Mouse (Mus musculus) forebrain, embryonic 11.5 days (tissue): ENCODE measurements around the gene Ddx27. TPM values are rescaled to one million over a fixed set of nuclear protein-coding genes. Genes with fewer than 3 reads are reported as not detected.
A peak's percentile ranks its signal among the peaks of the same experiment; 100 is the strongest.

Experiments
- ATAC-seq: fragments of 200-750 bp; cut with Nextera tagmentation; replicated peaks from 2 replicates; pipeline ENCODE4 v1.8.0; 2017; ENCODE audit warnings: moderate TSS enrichment; ENCODE audit not compliant: low FRiP score
- DNase-seq: peaks from one replicate; pipeline ENCODE4 v3.0.0-alpha.2; 2017; ENCODE audit warnings: low spot score
- H3K27ac ChIP-seq: fragments of 300-500 bp; sonication (generic); 2 replicates; pipeline ENCODE4 v1.5.1; 2014; ENCODE audit warnings: low read depth, low read length
- H3K27me3 ChIP-seq: fragments of 300-500 bp; sonication (generic); 2 replicates; pipeline ENCODE4 v1.6.1; 2014; ENCODE audit warnings: mild to moderate bottlenecking, low read length, mixed read lengths; ENCODE audit not compliant: control insufficient read depth, insufficient read depth
- H3K36me3 ChIP-seq: fragments of 300-500 bp; sonication (generic); 2 replicates; pipeline ENCODE4 v1.6.1; 2014; ENCODE audit warnings: mild to moderate bottlenecking, low read length, moderate library complexity, mixed read lengths; ENCODE audit not compliant: control insufficient read depth, insufficient read depth
- H3K4me1 ChIP-seq: fragments of 300-500 bp; sonication (generic); replicated peaks from 2 replicates; pipeline ENCODE4 v1.6.1; 2014; ENCODE audit warnings: low read length, mixed read lengths; ENCODE audit not compliant: control insufficient read depth, insufficient read depth
- H3K4me2 ChIP-seq: fragments of 300-500 bp; sonication (generic); 2 replicates; pipeline ENCODE4 v1.6.1; 2014; ENCODE audit warnings: low read depth, mild to moderate bottlenecking, low read length, moderate library complexity, mixed read lengths; ENCODE audit not compliant: severe bottlenecking
- H3K4me3 ChIP-seq: fragments of 300-500 bp; sonication (generic); 2 replicates; pipeline ENCODE4 v1.5.1; 2014; ENCODE audit warnings: low read depth, low read length
- H3K9ac ChIP-seq: fragments of 300-500 bp; sonication (generic); 2 replicates; pipeline ENCODE4 v1.6.1; 2014; ENCODE audit warnings: low read length
- H3K9me3 ChIP-seq: fragments of 300-500 bp; sonication (generic); 2 replicates; pipeline ENCODE4 v1.6.1; 2016; ENCODE audit warnings: low read length, mixed read lengths; ENCODE audit not compliant: control insufficient read depth
- WGBS: fragments of 180-500 bp; shearing (Covaris S2); extraction: QIAGEN DNeasy Blood & Tissue Kit; methylation state at CpG from one replicate; pipeline ENCODE4 v1.1.7; 2014; 5-methylcytosine and 5-hydroxymethylcytosine counted together
- polyA plus RNA-seq: library from polyadenylated mRNA; unstranded; fragments of >200 nt; fragmentation: Nextera tagmentation; extraction: Ambion mirVana; gene quantifications from 2 replicates; pipeline ENCODE4 v1.2.1, GENCODE M21; 2014

Gene Ddx27
- polyA plus RNA-seq, 1 experiment from 2014 or later, result 60.3 TPM

DNA sequence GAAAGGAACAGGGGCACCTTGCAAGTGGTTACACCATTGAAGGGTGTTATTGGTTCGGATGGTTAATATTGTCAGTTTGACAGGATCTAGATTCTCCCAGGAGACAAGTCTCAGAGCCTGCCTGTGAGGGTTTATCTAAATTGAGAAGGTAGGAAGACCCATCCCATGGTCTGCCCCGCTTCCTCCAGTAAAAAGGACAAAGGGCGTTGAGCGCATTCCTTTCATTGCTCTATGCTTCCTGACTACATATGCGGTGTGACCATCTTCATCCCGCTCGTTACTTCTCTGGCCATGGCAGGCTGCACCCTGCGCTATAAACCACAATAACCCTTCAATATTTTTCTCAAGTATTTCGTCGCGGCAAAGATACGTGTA, 56.3 kb downstream of the Ddx27 start:
- Histone ChIP-seq H3K4me1 (no peaks in the 10 kb centered on the region; the same call in 1 of the 2 replicates), H3K27me3 (no peaks in the 10 kb centered on the region), H3K4me2 (peak overlapping the region; percentile 70), H3K27ac (no peak overlapping the region), H3K4me3 (peak overlapping the region; percentile 39), H3K36me3 (no peaks in the 10 kb centered on the region), H3K9me3 (no peaks in the 10 kb centered on the region), H3K9ac (peak overlapping the region; percentile 62)
- ATAC-seq (0 out of 2 replicates have a peak, but pooled peaks have one; percentile 1), DNase-seq (no peak)
- WGBS, result 19% methylated on average over 12 of the region's 12 CpGs

DNA sequence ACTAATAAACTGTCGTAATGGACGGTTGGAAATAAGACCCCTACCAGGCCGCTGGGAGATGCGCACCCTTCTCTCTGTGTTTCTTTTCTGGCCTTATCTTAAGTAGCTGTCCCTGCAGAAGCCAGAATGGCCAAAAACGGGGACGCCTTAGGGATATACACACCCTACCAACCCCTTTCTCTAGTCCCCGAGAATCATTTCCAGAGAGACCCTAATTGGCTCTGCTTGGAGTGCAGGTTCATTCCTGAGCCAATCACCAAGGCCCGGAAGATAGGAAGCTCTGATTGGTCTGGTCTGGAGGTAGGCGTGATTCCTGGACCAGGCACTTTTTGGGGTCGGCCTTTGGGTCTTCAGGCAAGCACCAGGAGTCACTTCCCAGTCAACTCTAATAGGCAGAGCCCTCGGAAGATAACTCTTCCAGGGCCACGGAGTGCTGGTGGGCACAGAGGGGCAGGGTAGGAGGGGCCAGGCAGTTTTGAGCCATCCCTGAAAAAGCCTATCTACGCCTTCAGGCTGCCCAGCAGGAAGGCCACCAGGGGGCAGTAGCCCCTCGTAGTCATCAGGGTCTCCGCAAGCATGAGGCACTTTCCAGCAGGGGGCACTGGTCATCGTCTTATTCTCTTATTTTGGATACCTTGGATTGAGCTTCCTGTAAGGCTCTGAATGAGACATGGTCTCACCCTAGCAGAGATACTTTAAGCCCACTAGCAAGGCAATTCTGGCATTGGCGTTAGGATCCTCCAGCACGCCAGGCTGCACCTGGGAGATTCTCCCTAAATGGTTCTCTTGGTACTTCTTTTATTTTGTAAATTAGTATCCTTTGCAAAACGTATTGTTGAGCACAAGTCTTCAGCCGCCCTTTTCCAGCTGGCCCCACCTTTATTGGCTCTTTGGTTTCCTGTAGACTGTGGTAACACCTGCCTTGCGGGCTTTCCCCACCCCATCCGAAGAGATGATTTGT, 56.9 kb downstream of the Ddx27 start:
- H3K4me2 ChIP-seq, result peak overlapping the region; percentile 70
- no peaks in the 10 kb centered on the region for H3K27me3 ChIP-seq

DNA sequence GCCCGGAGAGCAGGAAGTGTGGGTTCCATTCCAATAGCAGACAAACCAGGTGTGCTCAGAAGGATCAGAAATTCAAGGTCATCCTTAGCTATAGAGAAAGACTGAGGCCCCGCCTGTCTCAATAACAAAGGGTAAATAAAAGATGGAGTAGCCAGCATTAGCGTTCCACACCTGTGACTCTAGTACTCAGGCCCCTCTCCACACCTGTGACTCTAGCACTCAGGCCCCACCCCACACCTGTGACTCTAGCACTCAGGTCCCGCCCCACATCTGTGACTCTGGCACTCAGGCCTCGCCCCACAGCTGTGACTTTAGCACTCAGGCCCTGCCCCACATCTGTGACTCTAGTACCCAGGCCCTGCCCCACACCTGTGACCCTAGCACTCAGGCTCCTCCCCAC, 59.6 kb downstream of the Ddx27 start:
- ATAC-seq (no peak), DNase-seq (no peak)
- H3K9me3 ChIP-seq, result no peaks in the 10 kb centered on the region
- no peaks in the 10 kb centered on the region for H3K36me3 ChIP-seq
- 92% methylated on average over 5 of the region's 5 CpGs for WGBS
- no peak overlapping the region for H3K4me2 ChIP-seq
- no peak overlapping the region for H3K4me3 ChIP-seq
- no peak overlapping the region for H3K9ac ChIP-seq
- no peak overlapping the region for H3K27ac ChIP-seq
- H3K4me1 ChIP-seq, result no peaks in the 10 kb centered on the region; the same call in none of the 2 replicates
- H3K27me3 ChIP-seq, result no peaks in the 10 kb centered on the region

More for the DNA sequence above, 56.9 kb downstream of the Ddx27 start:
- peak; percentile 93 for ATAC-seq
- peak overlapping the region; percentile 62 for H3K9ac ChIP-seq
- H3K4me1 ChIP-seq, result no peaks in the 10 kb centered on the region; the same call in 1 of the 2 replicates
- peak overlapping the region; percentile 39 for H3K4me3 ChIP-seq
- H3K27ac ChIP-seq, result 0 out of 2 replicates have a peak overlapping the region, but pooled peaks have one; percentile 8
- H3K9me3 ChIP-seq, result no peaks in the 10 kb centered on the region
- WGBS, result 7% methylated on average over 22 of the region's 22 CpGs
- no peaks in the 10 kb centered on the region for H3K36me3 ChIP-seq
- peak; percentile 97 for DNase-seq

DNA sequence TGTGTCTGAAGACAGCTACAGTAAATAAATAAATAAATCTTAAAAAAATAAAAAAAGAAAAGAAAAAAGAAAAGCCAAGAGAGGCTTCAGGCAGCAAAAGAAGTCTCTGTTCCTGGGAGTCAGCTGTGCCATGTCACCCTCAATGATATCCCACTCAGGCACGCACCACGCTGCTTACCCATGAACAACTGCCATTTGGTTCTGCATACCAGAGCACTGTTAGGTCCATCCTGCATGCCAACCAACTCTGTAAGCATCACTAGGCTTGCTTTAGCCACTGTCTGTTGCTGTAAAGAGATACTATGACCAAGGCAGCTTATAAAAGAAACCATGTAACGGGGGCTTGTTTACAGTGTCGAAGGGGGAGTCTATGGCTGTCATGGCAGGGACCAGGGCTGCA, 61.4 kb downstream of the Ddx27 start:
- H3K4me2 ChIP-seq, result no peak overlapping the region
- H3K4me3 ChIP-seq, result no peak overlapping the region
- no peak overlapping the region for H3K9ac ChIP-seq
- no peaks in the 10 kb centered on the region for H3K9me3 ChIP-seq
- ATAC-seq (no peak), DNase-seq (no peak)
- WGBS, result 95% methylated on average over 4 of the region's 4 CpGs
- H3K4me1 ChIP-seq, result no peaks in the 10 kb centered on the region; the same call in none of the 2 replicates
- H3K27ac ChIP-seq, result no peak overlapping the region
- H3K27me3 ChIP-seq, result no peaks in the 10 kb centered on the region
- H3K36me3 ChIP-seq, result no peaks in the 10 kb centered on the region

DNA sequence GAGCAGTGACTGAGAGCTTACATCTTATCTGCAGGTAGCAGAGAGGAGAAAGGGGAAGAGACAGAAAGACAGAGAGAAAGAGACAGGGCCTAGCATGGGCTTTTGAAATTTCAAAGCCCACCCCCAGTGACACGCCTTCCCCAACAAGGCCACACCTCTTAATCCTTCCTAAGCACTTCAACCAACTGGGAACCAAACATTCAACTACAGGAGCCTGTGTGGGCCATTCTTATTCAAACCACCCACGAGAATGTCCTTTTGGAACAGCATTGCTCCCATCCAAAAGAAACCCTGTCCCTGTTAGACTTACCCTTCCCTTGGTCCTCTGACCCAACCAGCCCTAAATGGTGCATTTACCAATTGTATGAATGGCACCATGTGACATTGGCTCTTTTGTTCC, 61.8 kb downstream of the Ddx27 start:
- ATAC-seq (no peak), DNase-seq (no peak)
- no peak overlapping the region for H3K4me3 ChIP-seq
- no peaks in the 10 kb centered on the region for H3K36me3 ChIP-seq
- H3K27ac ChIP-seq, result no peak overlapping the region
- no peak overlapping the region for H3K9ac ChIP-seq
- H3K4me2 ChIP-seq, result no peak overlapping the region
- H3K27me3 ChIP-seq, result no peaks in the 10 kb centered on the region
- no peaks in the 10 kb centered on the region; the same call in 1 of the 2 replicates for H3K4me1 ChIP-seq
- WGBS, result 82% methylated on average over 2 of the region's 2 CpGs
- H3K9me3 ChIP-seq, result no peaks in the 10 kb centered on the region

DNA sequence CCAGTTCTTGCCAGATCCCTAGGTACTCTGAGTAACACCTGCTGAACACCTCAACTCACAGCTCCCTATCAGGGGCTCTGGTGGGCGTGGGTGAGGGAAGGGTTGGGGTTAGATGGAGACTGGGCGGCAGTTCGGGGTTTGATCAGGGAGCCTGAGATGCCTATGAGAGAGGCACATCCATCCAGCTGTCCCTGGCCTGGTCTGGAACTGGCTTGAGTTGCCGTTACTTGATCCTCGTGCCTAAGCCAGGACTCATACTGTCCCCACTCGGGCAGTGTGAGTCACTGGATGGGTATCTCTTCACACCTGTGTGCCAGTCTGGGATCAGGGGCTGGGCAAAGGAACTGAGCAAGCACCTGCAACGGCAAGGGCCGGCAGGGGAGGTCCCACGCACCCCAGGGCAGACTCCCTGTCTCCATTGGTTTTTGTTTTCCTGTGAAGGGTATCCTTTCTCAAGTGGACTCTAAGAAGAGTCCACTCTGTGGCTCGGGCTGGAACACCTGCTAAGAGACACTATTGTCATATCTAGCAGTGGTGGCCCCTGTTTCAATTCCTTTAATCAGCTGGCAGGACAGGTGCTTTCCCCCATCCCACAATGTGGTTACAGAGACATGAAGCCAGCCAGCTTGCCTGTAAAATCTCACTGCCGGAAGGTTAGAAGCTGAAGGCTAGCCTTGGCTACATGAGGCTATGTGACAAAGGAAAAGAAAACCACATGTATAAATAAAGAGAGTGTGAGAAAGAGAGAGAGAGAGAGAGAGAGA, 62.4 kb downstream of the Ddx27 start:
- no peak overlapping the region for H3K4me2 ChIP-seq
- H3K27me3 ChIP-seq, result no peaks in the 10 kb centered on the region
- 86% methylated on average over 11 of the region's 11 CpGs for WGBS
- no peak overlapping the region for H3K27ac ChIP-seq
- H3K4me3 ChIP-seq, result no peak overlapping the region
- no peak overlapping the region for H3K9ac ChIP-seq
- no peaks in the 10 kb centered on the region for H3K36me3 ChIP-seq
- DNase-seq (no peak), ATAC-seq (no peak)
- no peaks in the 10 kb centered on the region for H3K9me3 ChIP-seq
- H3K4me1 ChIP-seq, result no peaks in the 10 kb centered on the region; the same call in 1 of the 2 replicates

DNA sequence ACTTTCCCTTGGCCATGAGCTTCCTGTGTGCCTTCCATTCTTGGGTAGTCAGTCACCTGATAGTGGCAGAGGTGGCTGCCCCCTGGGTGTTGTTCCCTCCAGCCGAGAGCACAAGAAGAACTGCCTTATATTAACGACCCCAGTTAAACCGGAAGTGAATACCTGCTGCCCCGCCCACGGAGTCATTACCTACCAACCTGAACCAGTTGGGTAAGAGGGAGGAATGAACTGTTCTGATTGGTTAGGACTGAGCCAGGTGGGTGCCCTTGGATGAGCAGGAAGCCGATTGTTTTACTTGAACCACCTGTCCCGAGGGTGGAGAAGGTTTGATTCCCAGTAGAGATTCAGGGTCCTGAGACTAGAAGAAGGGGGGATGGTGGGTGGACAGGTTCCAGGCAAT, 63.5 kb downstream of the Ddx27 start:
- ATAC-seq (no peak), DNase-seq (no peak)
- H3K4me3 ChIP-seq, result no peak overlapping the region
- no peak overlapping the region for H3K4me2 ChIP-seq
- no peak overlapping the region for H3K27ac ChIP-seq
- no peaks in the 10 kb centered on the region for H3K9me3 ChIP-seq
- no peaks in the 10 kb centered on the region for H3K27me3 ChIP-seq
- whole genome bisulfite sequencing, result 51% methylated on average over 7 of the region's 7 CpGs
- H3K4me1 ChIP-seq, result no peaks in the 10 kb centered on the region; the same call in 1 of the 2 replicates
- no peaks in the 10 kb centered on the region for H3K36me3 ChIP-seq
- no peak overlapping the region for H3K9ac ChIP-seq

DNA sequence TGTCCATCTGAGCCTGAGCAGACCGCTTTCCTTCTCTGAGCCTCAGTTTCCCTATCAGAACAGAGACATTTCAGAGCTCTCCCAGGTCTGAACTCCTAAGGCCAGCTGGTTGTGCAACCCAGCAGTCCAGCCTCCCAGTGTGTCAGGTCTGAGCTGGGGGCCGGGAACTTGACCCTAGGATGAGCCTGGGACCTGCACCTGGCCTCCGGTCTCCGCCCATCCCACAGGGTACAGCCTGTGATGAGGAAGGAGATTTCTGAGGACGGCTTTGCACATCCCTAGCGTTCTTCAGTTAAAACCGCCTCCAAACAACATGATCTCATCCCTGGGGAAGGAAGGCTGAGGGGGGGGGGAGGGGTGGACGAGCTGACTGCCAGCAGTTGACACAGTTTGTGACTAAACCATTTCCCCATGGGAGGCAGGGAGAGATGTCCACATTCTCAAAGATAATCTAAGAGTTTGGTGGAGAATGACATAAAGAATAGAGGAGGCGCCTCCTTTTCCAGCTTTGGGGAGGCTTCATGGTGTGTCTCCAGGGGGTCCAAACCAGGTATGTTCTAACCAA, 64.0 kb downstream of the Ddx27 start:
- Histone ChIP-seq H3K4me3 (no peak overlapping the region), H3K4me1 (no peaks in the 10 kb centered on the region; the same call in 1 of the 2 replicates), H3K9me3 (no peaks in the 10 kb centered on the region), H3K4me2 (no peak overlapping the region), H3K36me3 (no peaks in the 10 kb centered on the region), H3K27ac (no peak overlapping the region), H3K27me3 (no peaks in the 10 kb centered on the region), H3K9ac (no peak overlapping the region)
- ATAC-seq (no peak), DNase-seq (no peak)
- 61% methylated on average over 9 of the region's 9 CpGs for WGBS
